Mouse (Mus musculus) spleen, adult 2 months (tissue): ENCODE data around the gene Fgf10.

Experiments used
- CTCF ChIP-seq: fragments of 200-500 bp; IDR thresholded peaks from 2 replicates; pipeline ENCODE4 v1.5.1; 2011; ENCODE audit warnings: mild to moderate bottlenecking, inconsistent platforms; ENCODE audit not compliant: insufficient read depth, insufficient read length, insufficient replicate concordance; ENCODE audit errors: extremely low read depth
- POLR2A ChIP-seq: fragments of 200-500 bp; IDR thresholded peaks from 2 replicates; pipeline ENCODE4 v1.6.1; 2011; ENCODE audit warnings: low read depth, low read length, inconsistent platforms

GRCm38 (mm10) chr13:118642585-118642984 lies 27.0 kb upstream of the Fgf10 start:
- TF ChIP-seq POLR2A = no peak
- no peak for TF ChIP-seq CTCF
